Mouse (Mus musculus): ENCODE data around the gene Pnpla7. TPM values are rescaled to one million over a fixed set of nuclear protein-coding genes. Genes with fewer than 3 reads are reported as not detected.

Pnpla7 gene
- polyA plus RNA-seq, 1 experiment = 17.4 TPM

DNA sequence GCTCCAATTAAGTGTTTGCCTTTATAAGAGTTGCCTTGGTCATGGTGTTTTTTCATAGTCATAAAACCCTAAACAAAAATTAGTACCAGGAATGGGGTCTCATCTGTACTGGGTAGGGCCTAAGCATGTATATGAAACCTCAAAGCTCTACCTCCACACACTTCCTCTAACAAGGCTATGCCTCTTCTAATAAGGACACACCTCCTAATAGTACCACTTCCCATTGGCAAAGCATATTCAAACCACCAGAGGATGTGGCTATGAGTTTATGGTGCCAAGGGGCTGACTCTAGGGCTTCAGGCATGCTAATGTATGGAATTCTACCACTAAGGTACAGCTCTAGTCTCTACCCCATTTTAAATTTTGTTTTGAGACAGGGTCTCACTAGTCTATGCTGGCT lies 89.7 kb downstream of the Pnpla7 start:
- DNase-seq (ENCODE audit: extremely low spot score in 1 of 2, low spot score in 1 of 2) = no peak

DNA sequence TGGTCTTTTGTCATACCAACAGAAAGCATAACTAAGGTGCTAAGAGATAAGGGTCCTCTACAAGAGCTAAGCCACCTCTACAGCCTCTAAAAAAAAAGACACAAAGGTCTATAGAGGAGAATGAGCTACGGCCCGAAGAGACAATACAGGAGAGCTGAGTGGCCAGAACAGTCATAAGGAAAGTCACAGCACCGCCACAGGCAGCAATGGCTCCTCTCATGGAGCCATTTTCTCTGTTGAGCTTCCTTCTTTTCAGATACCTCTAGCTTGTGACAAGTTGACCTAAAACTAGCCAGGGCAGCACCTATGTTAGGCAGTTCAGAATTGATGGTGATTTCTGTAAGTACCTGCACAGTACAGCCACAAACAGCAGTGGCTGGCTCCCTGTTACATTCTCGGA lies 90.7 kb downstream of the Pnpla7 start:
- DNase-seq (ENCODE audit: extremely low spot score in 1 of 2, low spot score in 1 of 2) = no peak

DNA sequence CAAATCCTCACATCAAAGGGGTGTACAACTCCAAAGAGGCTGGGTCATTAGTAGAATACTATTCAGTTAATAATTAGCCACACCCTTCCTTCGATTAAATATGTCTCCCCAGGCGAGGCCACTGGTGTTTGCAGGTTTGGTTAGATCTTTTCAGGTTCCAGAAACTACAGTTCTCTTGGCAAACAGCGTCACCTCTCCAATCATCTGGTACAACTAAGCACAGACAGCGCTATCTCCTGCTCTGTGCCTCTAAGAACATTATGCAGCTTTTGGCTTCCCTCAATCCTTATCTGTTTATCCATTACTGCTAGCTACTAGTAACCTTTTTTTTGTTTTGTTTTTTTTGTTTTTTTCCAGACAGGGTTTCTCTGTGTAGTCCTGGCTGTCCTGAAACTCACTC lies 93.7 kb downstream of the Pnpla7 start:
- no peak for DNase-seq (ENCODE audit: extremely low spot score in 1 of 2, low spot score in 1 of 2)

DNA sequence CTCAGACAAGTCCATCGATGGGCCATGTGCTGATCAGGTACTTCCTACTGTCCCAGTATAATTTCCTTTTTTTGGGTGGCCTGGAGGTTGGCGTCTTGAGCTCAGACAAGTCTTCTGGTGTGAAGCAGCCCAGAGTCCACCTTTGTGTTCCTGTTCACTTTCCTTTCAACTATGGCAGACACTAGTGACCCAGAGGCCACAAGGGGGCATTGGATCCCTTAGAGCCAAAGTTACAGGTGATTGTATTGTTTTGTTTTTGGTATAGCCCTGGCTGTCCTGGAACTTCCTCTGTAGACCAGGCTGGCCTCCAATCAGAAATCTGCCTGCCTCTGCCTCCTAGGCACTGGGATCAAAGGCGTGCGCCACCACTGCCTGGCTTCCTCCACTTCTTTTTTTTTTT lies 96.6 kb downstream of the Pnpla7 start:
- DNase-seq (ENCODE audit: extremely low spot score in 1 of 2, low spot score in 1 of 2) = no peak

DNA sequence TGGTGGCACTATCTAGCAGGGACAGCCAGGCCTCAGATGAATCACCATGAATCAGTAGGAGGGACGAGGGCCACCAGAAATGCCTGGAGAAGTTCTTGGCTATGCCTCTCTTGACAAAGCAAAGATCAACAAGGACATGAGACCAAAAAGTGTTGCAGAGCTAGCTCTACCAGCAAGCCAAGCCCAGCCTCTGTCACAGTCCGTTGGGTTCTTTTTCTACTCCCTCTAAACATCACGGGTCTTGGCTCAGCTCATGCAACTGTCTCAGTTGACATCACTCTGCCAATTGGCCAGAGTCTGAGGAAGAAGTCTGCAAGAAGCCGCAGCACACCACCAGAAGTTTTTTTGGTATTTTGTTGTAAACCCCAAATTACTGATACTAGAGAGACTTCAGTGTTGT lies 99.7 kb downstream of the Pnpla7 start:
- DNase-seq (ENCODE audit: extremely low spot score in 1 of 2, low spot score in 1 of 2) = no peak

DNA sequence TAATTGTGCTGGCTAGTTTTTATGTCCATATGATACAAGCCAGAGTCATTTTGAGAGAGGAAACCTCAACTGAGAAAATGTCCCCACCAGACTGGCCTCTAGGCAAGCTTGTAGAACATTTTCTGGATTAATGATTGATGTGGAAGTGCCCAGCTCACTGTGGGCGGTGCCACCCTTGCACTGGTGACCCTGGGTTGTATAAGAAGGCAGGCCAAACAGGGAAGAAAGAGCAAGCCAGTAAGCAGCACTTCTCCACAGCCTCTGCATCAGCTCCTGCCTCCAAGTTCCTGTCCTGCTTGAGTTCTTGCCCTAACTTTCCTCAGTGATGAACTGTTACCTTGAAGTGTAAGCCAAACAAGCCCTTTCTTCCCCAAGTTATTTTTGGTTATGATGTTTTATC lies 103.1 kb downstream of the Pnpla7 start:
- no peak for DNase-seq (ENCODE audit: extremely low spot score in 1 of 2, low spot score in 1 of 2)

DNA sequence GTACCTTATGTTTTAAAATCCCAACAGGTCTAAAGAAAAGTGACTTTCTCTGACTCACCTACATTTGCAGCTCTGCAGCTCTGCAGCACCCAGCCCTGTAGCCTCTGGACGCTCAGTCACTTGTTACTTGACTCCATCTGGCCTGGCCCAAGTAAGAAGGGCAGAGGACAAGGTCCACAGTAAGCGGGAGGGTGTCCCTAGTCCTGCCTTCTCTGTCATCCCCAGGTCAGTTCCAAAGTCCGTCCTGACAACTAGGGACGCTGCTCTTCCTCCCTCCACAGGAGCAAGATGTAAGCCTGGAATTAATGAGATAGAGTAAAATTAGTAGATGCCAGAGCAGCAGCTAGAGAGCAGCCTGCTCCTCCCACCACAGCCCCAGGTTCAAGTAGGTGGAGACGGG lies 104.2 kb downstream of the Pnpla7 start, which contains the start of gene Entpd8:
Gene Entpd8 (plus strand): TSS at position 229 of the 400 bp plus-strand sequence.
- DNase-seq (ENCODE audit: extremely low spot score in 1 of 2, low spot score in 1 of 2) = no peak

DNA sequence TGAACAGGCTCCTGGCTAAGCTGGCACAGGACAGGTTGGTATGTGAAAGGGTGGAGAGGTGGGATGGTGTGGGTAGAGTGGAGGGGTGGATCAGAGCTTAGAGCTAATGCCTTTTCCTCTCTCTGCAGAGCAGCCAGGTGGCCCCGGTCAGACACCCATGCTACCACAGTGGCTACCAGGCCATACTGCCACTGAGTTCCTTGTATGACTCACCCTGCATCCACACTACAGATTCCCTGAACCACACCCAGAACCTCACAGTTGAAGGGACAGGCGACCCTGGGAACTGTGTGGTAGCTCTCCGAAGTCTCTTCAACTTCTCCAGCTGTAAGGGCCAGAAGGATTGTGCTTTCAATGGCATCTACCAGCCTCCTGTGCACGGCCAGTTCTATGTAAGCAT lies 107.9 kb downstream of the Pnpla7 start:
- DNase-seq (ENCODE audit: extremely low spot score in 1 of 2, low spot score in 1 of 2) = no peak

DNA sequence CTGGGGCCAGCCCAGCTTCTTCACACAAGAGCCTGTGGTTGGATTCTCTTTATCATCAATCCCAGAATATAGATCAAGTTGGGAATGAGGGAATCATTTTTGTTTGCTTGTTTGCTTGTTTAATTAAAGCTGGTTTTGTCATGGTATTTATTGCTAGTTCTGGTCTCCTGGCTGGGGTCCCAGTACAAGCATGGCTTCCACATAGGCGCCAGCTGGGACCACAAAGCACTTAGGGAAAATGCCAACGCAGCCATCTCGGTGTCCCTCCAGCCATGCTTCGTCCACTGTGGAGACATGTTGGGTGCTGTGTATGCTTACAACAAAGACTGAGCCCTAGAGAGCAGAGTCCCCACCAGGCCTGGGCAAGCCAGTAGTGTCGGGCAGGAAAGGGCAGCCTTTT lies 109.7 kb downstream of the Pnpla7 start:
- no peak for DNase-seq (ENCODE audit: extremely low spot score in 1 of 2, low spot score in 1 of 2)

DNA sequence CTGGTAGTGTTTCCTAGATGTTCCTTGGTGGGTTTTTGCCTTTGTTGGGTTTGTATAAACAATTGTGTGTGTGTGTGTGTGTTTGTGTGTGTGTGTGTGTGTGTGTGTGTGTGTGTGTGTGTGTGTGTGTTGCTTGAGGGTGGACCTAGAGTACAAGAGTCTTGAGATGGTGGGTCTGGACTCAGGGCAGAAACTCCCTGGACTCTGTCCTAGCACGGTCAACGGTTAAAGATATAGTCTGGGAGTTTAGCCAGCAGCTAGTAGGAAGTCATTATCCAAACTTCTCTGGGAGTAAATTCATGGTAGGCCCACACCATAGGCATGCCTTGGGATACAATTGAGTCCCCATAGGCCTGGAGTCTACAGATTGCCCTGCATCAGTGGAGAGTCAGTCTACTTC lies 112.0 kb downstream of the Pnpla7 start:
- DNase-seq (ENCODE audit: extremely low spot score in 1 of 2, low spot score in 1 of 2) = no peak

DNA sequence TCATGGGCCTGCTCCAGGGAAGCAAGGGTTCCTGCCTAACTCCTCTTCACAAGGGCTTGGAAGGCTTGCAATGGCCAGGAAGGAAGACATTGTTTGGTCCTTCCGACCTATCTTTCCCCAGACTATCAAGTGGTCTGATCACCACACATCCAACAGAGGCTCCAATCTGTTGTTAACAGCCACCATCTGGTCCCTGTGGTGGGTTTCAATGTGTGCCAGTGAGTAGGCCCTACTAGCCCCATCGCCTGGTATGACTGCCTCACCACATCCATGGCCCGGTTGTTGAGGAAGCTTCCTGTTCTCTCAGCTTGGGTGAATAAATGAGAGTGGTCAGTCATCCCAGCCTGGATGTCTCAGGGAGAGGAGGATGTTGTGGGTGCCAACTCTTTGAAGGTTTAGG lies 112.8 kb downstream of the Pnpla7 start:
- no peak for DNase-seq (ENCODE audit: extremely low spot score in 1 of 2, low spot score in 1 of 2)

DNA sequence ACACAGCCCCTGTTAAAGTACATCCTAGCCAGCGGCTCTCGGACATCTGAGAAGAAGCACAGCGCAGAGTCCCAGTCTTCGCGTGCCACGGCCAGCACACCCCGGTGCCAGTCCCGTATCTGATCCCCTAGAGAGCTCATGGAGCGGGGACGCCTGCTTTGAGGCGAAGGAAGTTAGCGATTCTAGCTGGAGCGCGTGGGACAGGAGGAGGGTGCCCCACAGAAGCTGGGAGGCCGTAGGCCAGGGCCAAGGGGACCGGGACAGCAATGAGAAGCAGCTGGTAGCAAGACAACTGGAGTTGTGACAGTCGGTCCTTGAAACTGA lies 118.9 kb downstream of the Pnpla7 start:
- DNase-seq (ENCODE audit: extremely low spot score in 1 of 2, low spot score in 1 of 2) = no peak

DNA sequence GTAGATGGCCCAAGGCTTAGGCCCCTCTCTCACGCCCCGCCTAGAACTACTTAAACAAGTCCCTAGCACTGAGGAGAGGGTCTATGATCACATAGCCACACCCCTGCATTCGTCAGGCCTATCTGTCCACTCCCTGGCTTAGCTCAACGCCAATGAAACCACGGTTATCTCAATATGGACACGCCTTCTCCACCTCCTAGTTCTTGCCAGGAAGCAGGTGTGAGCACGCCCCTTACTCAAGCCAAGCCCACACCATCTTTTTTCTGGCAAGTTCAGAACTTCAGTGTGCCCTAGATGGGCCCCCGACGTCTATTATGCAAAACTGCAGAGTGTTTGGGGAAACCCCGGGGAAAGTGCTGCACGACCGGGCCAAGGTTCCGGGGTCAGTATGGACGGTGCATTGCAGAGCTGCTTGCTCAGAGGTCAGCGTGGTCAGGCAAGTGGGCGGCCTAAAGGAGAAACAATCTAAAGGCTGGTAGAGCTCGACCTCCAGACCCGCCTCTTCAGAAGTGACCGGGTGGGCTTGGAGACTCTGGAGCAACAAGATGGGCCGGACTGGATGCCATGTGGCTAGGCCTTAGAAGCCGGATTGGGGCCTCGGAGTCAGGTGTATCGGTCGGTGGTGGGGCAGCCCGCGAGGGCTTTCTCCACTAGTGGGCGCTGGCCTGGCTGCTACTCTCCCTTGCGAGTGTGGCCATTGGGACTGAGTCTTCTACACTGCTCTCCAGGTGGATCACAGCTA lies 119.4 kb downstream of the Pnpla7 start, which contains the start of gene Noxa1:
Gene Noxa1 (minus strand): TSS at position 41 of the 742 bp plus-strand sequence.
- DNase-seq (ENCODE audit: extremely low spot score in 1 of 2, low spot score in 1 of 2) = no peak

DNA sequence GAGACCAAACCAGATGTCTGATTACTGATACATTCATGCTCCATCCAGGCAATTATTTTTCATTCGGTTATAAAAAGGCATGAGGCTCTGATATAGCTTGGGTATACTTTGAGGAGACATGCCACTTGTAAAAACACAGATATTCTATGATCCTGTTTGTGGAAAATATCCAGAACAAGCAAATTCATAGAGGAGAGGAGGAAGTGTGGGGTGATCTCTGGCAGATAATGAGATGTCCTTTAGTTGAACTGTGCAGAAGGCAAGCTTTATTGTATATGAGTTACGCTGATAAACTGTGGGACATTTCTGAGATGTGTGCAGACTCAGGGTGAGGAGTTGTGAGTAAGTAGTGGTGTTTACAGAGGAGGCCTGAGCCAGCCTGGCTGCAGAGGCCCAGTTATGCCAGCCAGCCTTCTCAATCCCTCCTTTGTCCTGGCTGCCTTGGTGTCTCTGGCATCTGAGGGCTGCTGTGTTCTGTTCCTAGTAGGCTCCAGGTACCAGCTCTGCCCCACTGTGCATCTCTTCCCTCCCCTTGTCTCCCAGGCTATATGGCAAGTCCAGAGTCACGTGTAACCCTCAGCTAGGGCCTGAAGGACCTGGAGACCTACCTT lies 122.3 kb downstream of the Pnpla7 start:
- DNase-seq (ENCODE audit: extremely low spot score in 1 of 2, low spot score in 1 of 2) = no peak

DNA sequence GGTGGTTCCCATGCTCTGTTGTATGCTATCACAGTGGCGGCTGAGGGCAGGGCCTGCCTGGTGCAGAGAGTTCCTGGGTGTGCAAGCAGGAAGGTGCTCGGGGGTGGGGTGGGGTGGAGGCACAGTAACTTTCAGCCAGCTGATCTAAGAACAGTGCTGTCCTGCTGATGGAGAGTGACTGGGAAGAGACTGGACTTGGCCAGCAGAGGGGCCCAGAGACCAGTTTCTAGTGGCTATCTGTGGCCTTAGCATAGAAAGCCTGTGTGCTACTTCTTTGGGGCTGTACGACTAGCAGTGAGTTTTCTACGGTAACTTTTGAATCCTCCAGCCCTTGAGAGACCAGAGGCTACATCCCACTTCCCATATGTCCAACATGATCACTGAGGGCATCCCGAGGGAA lies 123.1 kb downstream of the Pnpla7 start:
- DNase-seq (ENCODE audit: extremely low spot score in 1 of 2, low spot score in 1 of 2) = peak in 1 of 2 experiments; percentile 50

DNA sequence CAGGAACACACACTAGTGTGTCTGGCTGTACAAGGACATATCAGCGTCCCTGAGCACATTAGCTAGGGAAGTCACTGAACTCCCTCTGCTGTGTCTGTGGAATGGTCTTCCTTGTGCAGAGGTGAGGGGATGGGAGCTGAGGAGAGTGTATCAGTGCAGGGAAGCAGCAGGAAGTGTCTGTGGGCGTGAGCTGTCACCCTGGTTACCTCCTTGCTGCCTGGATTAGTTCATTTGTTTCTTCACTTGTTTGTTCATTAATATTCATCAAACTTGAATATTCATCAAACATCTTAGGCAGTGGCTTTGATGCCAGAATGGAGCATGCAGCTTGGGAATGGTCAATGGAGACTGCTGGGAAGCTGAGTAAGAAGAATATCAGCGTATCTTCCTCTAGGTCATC lies 123.9 kb downstream of the Pnpla7 start:
- DNase-seq (ENCODE audit: extremely low spot score in 1 of 2, low spot score in 1 of 2) = no peak

Other genes starting within 250 kb of the Pnpla7 start
- gene Cacna1b, start 212.9 kb upstream of the Pnpla7 start, polyA plus RNA-seq (2012; rRNA removed) = 60.8 and 70.7 TPM in 2 replicates
- gene Ehmt1, start 56.4 kb upstream of the Pnpla7 start, polyA plus RNA-seq (2012; rRNA removed) = 66.2 and 66.4 TPM in 2 replicates
- 30.8 and 37.2 TPM in 2 replicates for gene Arrdc1, start 40.8 kb upstream of the Pnpla7 start, polyA plus RNA-seq (2012; rRNA removed)
- gene Zmynd19, start 26.2 kb upstream of the Pnpla7 start, polyA plus RNA-seq (2012; rRNA removed) = 19.4 and 22.6 TPM in 2 replicates
- gene Dph7, start 13.6 kb upstream of the Pnpla7 start, polyA plus RNA-seq (2012; rRNA removed) = 36.3 and 36.4 TPM in 2 replicates
- 126 and 127 TPM in 2 replicates for gene Mrpl41, start 935 bp upstream of the Pnpla7 start, polyA plus RNA-seq (2012; rRNA removed)
- 638 and 695 TPM in 2 replicates for gene Nsmf, start 78.3 kb downstream of the Pnpla7 start, polyA plus RNA-seq (2012; rRNA removed)
- gene Entpd8, start 104.3 kb downstream of the Pnpla7 start, polyA plus RNA-seq (2012; rRNA removed) = 0.08 TPM in 1 of 2 replicates, not detected in the other
- gene Noxa1, start 119.1 kb downstream of the Pnpla7 start, polyA plus RNA-seq (2012; rRNA removed) = not detected in 2 replicates
- 38.7 and 39.1 TPM in 2 replicates for gene Nrarp, start 204.7 kb downstream of the Pnpla7 start, polyA plus RNA-seq (2012; rRNA removed)
- 2.6 and 3.0 TPM in 2 replicates for gene Tor4a, start 220.9 kb downstream of the Pnpla7 start, polyA plus RNA-seq (2012; rRNA removed)
- gene Nelfb, start 235.5 kb downstream of the Pnpla7 start, polyA plus RNA-seq (2012; rRNA removed) = 60.2 and 65.6 TPM in 2 replicates
- gene Stpg3, start 238.6 kb downstream of the Pnpla7 start, polyA plus RNA-seq (2012; rRNA removed) = 0.06 and 0.15 TPM in 2 replicates
- 0.16 and 0.19 TPM in 2 replicates for gene Fam166a, start 242.7 kb downstream of the Pnpla7 start, polyA plus RNA-seq (2012; rRNA removed)
- 499 and 548 TPM in 2 replicates for gene Tubb4b, start 248.7 kb downstream of the Pnpla7 start, polyA plus RNA-seq (2012; rRNA removed)